Mouse (Mus musculus): ENCODE measurements around the gene Slc2a13.

Slc2a13 gene

GRCm38 (mm10) chr15:91495014-91495413, 78.0 kb downstream of the Slc2a13 start:
- DNase-seq, result no peak

- DNase-seq, result no peak
These were observed 93.0 kb downstream of the Slc2a13 start for GRCm38 (mm10) chr15:91479924-91480615.

- DNase-seq, result peak; percentile 76
These were observed 95.3 kb downstream of the Slc2a13 start for GRCm38 (mm10) chr15:91477766-91478165.

GRCm38 (mm10) chr15:91473690-91474409, 99.2 kb downstream of the Slc2a13 start:
- no peak for DNase-seq

GRCm38 (mm10) chr15:91465331-91465730, 107.7 kb downstream of the Slc2a13 start:
- no peak for DNase-seq

- no peak for DNase-seq
These were observed 109.1 kb downstream of the Slc2a13 start for GRCm38 (mm10) chr15:91463857-91464435.

- DNase-seq, result peak; percentile 61
These were observed 109.9 kb downstream of the Slc2a13 start for GRCm38 (mm10) chr15:91463026-91463661.

GRCm38 (mm10) chr15:91461940-91462339, 111.1 kb downstream of the Slc2a13 start:
- DNase-seq, result peak; percentile 14

GRCm38 (mm10) chr15:91457202-91457601, 115.9 kb downstream of the Slc2a13 start:
- no peak for DNase-seq

GRCm38 (mm10) chr15:91445399-91445798, 127.7 kb downstream of the Slc2a13 start:
- no peak for DNase-seq

- DNase-seq, result no peak
These were observed 129.6 kb downstream of the Slc2a13 start for GRCm38 (mm10) chr15:91443449-91443848.

- DNase-seq, result no peak
These were observed 133.2 kb downstream of the Slc2a13 start for GRCm38 (mm10) chr15:91439883-91440282.

GRCm38 (mm10) chr15:91425426-91425825, 147.6 kb downstream of the Slc2a13 start:
- no peak for DNase-seq

- no peak for DNase-seq
These were observed 166.1 kb downstream of the Slc2a13 start for GRCm38 (mm10) chr15:91406979-91407378.

GRCm38 (mm10) chr15:91395165-91395564, 177.9 kb downstream of the Slc2a13 start:
- no peak for DNase-seq

- no peak for DNase-seq
These were observed 189.4 kb downstream of the Slc2a13 start for GRCm38 (mm10) chr15:91383694-91384093.

- DNase-seq, result no peak
These were observed 190.5 kb downstream of the Slc2a13 start for GRCm38 (mm10) chr15:91382606-91383005.

GRCm38 (mm10) chr15:91381864-91382263, 191.2 kb downstream of the Slc2a13 start:
- DNase-seq, result no peak

- DNase-seq, result peak; percentile 9
These were observed 194.2 kb downstream of the Slc2a13 start for GRCm38 (mm10) chr15:91378751-91379325.

GRCm38 (mm10) chr15:91377568-91377967, 195.5 kb downstream of the Slc2a13 start:
- no peak for DNase-seq

GRCm38 (mm10) chr15:91377105-91377504, 196.0 kb downstream of the Slc2a13 start:
- DNase-seq, result peak; percentile 75

- DNase-seq, result no peak
These were observed 198.6 kb downstream of the Slc2a13 start for GRCm38 (mm10) chr15:91374441-91374840.

- peak; percentile 70 for DNase-seq
These were observed 199.9 kb downstream of the Slc2a13 start for GRCm38 (mm10) chr15:91373203-91373584.
